Comparison of ENCODE assay signal across 9 mouse cellular contexts in the genomic region with DNA sequence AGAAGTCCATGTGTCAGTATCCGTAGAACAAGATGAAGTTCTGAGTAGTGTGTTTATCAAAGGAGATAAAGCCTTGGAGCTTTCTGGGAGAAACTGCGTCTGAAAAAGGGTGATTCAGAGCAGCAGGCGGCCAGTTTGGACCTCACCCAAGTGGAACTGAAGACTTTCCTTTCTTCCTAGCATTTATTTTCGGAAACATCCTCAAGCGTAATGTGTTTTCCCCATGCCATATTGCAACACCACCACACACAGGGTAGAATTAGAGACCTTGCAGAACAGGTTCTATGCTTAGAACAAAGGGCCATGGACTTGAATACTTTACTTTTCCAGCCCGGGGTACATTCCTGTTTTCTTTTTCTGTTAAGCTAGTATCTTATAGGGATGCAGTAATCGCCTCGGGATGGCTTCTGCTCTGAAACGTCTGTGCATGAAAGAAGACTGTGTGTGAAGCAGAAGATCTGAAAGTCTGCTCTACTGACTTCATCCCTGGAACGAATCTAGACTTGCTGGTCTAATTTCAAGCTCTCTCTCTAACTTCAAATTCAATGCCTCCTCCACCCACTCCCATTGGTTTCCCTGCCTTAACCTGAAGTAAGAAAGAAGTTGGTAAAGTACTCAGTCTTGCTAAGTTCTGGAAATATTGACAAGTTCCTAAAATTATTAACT. TPM values are rescaled to one million over a fixed set of nuclear protein-coding genes. Genes with fewer than 3 reads are reported as not detected.
A peak's percentile ranks its signal among the peaks of the same experiment; 100 is the strongest.
DNase-seq lines count a peak whose midpoint lies in the region; ATAC-seq and TF ChIP-seq lines count a peak whose summit lies in the region.
"Had no signal": no experiment of that assay in that cellular context is flagged by ENCODE, and none has a peak within 500 bp of the region (broad histone marks: within the 10 kb centered on the region; RNA-seq: fewer than 3 reads in every experiment).

No protein-coding gene starts in this region.

- ATAC-seq in stomach, postnatal 0 days (ENCODE audit: low FRiP score, low TSS enrichment): no peak; the same call in 1 of the 2 replicates
- ATAC-seq in megakaryocyte-erythroid progenitor cell, adult 5-6 weeks (replicated peaks; ENCODE audit: low FRiP score, low TSS enrichment, poor library complexity, severe bottlenecking): no peak

- no peak overlapping the region for H3K4me3 ChIP-seq in stomach, postnatal 0 days (ENCODE audit: low read depth, low read length)
- H3K4me3 ChIP-seq: forebrain, embryonic 10.5 days had no signal

- H3K36me3 ChIP-seq in stomach, postnatal 0 days (ENCODE audit: control insufficient read depth, insufficient read depth, low read length): no peaks in the 10 kb centered on the region
- H3K36me3 ChIP-seq: forebrain, embryonic 10.5 days had no signal

- H3K4me2 ChIP-seq in stomach, postnatal 0 days (replicated peaks; ENCODE audit: low read depth): no peak overlapping the region

- 35% methylated on average over 10 of the region's 10 CpGs for WGBS in stomach, postnatal 0 days

- TF ChIP-seq EP300 in stomach, postnatal 0 days (optimal IDR thresholded peaks at IDR 0.05): peak; percentile 66

- H3K27ac ChIP-seq in stomach, postnatal 0 days (replicated peaks): peak overlapping the region; percentile 53; the same call in 1 of the 2 replicates
- H3K27ac ChIP-seq: forebrain, embryonic 10.5 days had no signal

- no peaks in the 10 kb centered on the region for H3K9me3 ChIP-seq in stomach, postnatal 0 days (ENCODE audit: control insufficient read depth, low read length)
- H3K9me3 ChIP-seq: forebrain, embryonic 10.5 days had no signal

- no peak overlapping the region for H3K9ac ChIP-seq in stomach, postnatal 0 days (ENCODE audit: low read length)

- H3K4me1 ChIP-seq in stomach, postnatal 0 days (replicated peaks; ENCODE audit: control insufficient read depth, insufficient read depth): no peaks in the 10 kb centered on the region
- H3K4me1 ChIP-seq: forebrain, embryonic 10.5 days had no signal

- DNase-seq in adrenal gland, postnatal 14 days: peak; percentile 5
- no peak for DNase-seq in adrenal gland, postnatal 4 days (ENCODE audit: low spot score in 2 of 2)
- DNase-seq in urinary bladder, postnatal 14 days (ENCODE audit: low spot score): peak; percentile 56
- no peak for DNase-seq in urinary bladder, adult 2 months (ENCODE audit: low spot score)
- DNase-seq in left cerebral cortex, adult 8-10 months (ENCODE audit: low spot score in 2 of 2): peak; percentile 31 to 64
- DNase-seq in stomach, postnatal 0 days (ENCODE audit: low spot score): no peak
- DNase-seq in kidney, postnatal 36 days: no peak

- TF ChIP-seq CTCF in stomach, postnatal 0 days (IDR thresholded peaks at IDR 0.05; ENCODE audit: low read depth): no peak

- H3K27me3 ChIP-seq in stomach, postnatal 0 days (ENCODE audit: control insufficient read depth, insufficient read depth, low read length): no peaks in the 10 kb centered on the region

RNA-seq across cellular contexts. Expression of a gene that starts 11.0 kb away (rescaled TPM):
- not detected in 2 replicates for total RNA-seq in adrenal gland, postnatal 14 days (2021)
- under 1 TPM in 1 of 2 experiments, not detected in 1; 0.20 TPM for total RNA-seq in adrenal gland, postnatal 4 days (2021)
- 0.06 and 0.10 TPM in 2 replicates for polyA plus RNA-seq in urinary bladder, adult 2 months (2012; rRNA removed)
- under 1 TPM in 3 of 4 experiments, not detected in 1; 0.19 to 0.39 (median 0.32) TPM for total RNA-seq in left cerebral cortex, adult 8-10 months (2022)
- polyA plus RNA-seq in stomach, postnatal 0 days (2015; fragmentation: Nextera tagmentation; extraction: Ambion mirVana): 6.8 and 7.2 TPM in 2 replicates
- total RNA-seq in megakaryocyte-erythroid progenitor cell, adult 5-6 weeks (2014; fragmentation: Nextera tagmentation): not detected in 2 replicates
- not detected in 2 replicates for total RNA-seq in megakaryocyte-erythroid progenitor cell, adult 5-6 weeks (2017)

Comparison
In these comparisons a context has a peak if more than half of its experiments do, and no peak if none do; other contexts are left out.
1. DNase-seq: peak in adrenal gland, postnatal 14 days (single experiment), urinary bladder, postnatal 14 days (single experiment) and left cerebral cortex, adult 8-10 months (2 of 2); none in adrenal gland, postnatal 4 days (0 of 2), urinary bladder, adult 2 months (single experiment), stomach, postnatal 0 days (single experiment) and kidney, postnatal 36 days (0 of 2).